Mouse (Mus musculus) neural tube, embryonic 11.5 days (tissue): ENCODE results near the gene Zdhhc13. TPM values are rescaled to one million over a fixed set of nuclear protein-coding genes. Genes with fewer than 3 reads are reported as not detected.

Experiments
- ATAC-seq: fragments of 200-750 bp; cut with Nextera tagmentation; 2 replicates; pipeline ENCODE4 v1.8.0; 2017; ENCODE audit warnings: moderate number of reproducible peaks, mild to moderate bottlenecking, moderate TSS enrichment, moderate library complexity; ENCODE audit not compliant: insufficient read depth, low FRiP score, low TSS enrichment
- DNase-seq: peaks from one replicate; pipeline ENCODE4 v3.0.0-alpha.2; 2015; ENCODE audit warnings: low spot score
- H3K27ac ChIP-seq: fragments of 300-500 bp; sonication (generic); 2 replicates; pipeline ENCODE4 v1.5.1; 2014; ENCODE audit warnings: low read depth, mild to moderate bottlenecking, low read length
- H3K27me3 ChIP-seq: fragments of 300-500 bp; sonication (generic); 2 replicates; pipeline ENCODE4 v1.6.1; 2014; ENCODE audit warnings: mild to moderate bottlenecking, low read length, mixed read lengths; ENCODE audit not compliant: control insufficient read depth, insufficient read depth
- H3K36me3 ChIP-seq: fragments of 300-500 bp; sonication (generic); 2 replicates; pipeline ENCODE4 v1.6.1; 2014; ENCODE audit warnings: mild to moderate bottlenecking, low read length, moderate library complexity, mixed read lengths; ENCODE audit not compliant: control insufficient read depth, insufficient read depth
- H3K4me1 ChIP-seq: fragments of 300-500 bp; sonication (generic); 2 replicates; pipeline ENCODE4 v1.6.1; 2014; ENCODE audit warnings: low read length, mixed read lengths; ENCODE audit not compliant: control insufficient read depth, insufficient read depth
- H3K4me2 ChIP-seq: fragments of 300-500 bp; sonication (generic); 2 replicates; pipeline ENCODE4 v1.6.1; 2014; ENCODE audit warnings: low read depth, mild to moderate bottlenecking, moderate library complexity
- H3K4me3 ChIP-seq: fragments of 300-500 bp; sonication (generic); 2 replicates; pipeline ENCODE4 v1.5.1; 2014; ENCODE audit warnings: low read depth, low read length
- H3K9ac ChIP-seq: fragments of 300-500 bp; sonication (generic); 2 replicates; pipeline ENCODE4 v1.6.1; 2014; ENCODE audit warnings: mild to moderate bottlenecking, low read length
- H3K9me3 ChIP-seq: fragments of 300-500 bp; sonication (generic); 2 replicates; pipeline ENCODE4 v1.6.1; 2016; ENCODE audit warnings: low read length; ENCODE audit not compliant: control insufficient read depth
- WGBS: fragments of 180-500 bp; shearing (Covaris S2); extraction: QIAGEN DNeasy Blood & Tissue Kit; methylation state at CpG from one replicate; pipeline ENCODE4 v1.1.7; 2014; 5-methylcytosine and 5-hydroxymethylcytosine counted together
- polyA plus RNA-seq: library from polyadenylated mRNA; unstranded; fragments of >200 nt; fragmentation: Nextera tagmentation; extraction: Ambion mirVana; gene quantifications from 2 replicates; pipeline ENCODE4 v1.2.1, GENCODE M21; 2014

Zdhhc13 gene
- polyA plus RNA-seq, 1 experiment from 2014 or later, result 39.0 TPM

DNA sequence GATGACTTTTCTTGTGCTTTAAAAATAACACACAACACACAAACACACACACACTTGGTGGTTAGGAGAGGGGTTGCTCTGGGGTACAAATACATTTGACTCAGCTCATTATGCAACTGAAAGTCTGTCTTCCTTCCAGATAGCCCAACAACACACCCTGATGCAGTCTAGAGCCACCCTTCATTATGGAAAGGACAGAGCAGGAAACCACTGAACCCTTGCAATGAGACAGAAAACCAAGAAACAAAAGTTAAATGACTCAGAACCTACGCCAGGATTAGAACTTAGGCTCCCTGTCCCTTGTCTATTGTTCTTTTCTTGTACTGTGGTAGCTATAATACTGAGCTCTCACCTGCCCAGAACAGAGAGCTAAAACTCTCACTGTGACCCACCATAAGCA lies 28.0 kb upstream of the Zdhhc13 start:
- Histone ChIP-seq H3K36me3 (no peaks in the 10 kb centered on the region), H3K27ac (no peak overlapping the region), H3K9me3 (no peaks in the 10 kb centered on the region), H3K9ac (no peak overlapping the region), H3K4me3 (no peak overlapping the region), H3K27me3 (no peaks in the 10 kb centered on the region), H3K4me1 (no peaks in the 10 kb centered on the region), H3K4me2 (no peak overlapping the region)
- WGBS, result 81% methylated on average over 1 of the region's 1 CpGs
- DNase-seq, result no peak
- no peak for ATAC-seq

- Histone ChIP-seq H3K9ac (no peak overlapping the region), H3K9me3 (no peaks in the 10 kb centered on the region), H3K27me3 (no peaks in the 10 kb centered on the region), H3K4me1 (no peaks in the 10 kb centered on the region), H3K27ac (no peak overlapping the region), H3K36me3 (no peaks in the 10 kb centered on the region), H3K4me2 (no peak overlapping the region), H3K4me3 (no peak overlapping the region)
- ATAC-seq (no peak), DNase-seq (no peak)
- 58% methylated on average over 1 of the region's 1 CpGs for whole genome bisulfite sequencing
Observed at GRCm38 (mm10) chr7:48762289-48762688, 26.5 kb upstream of the Zdhhc13 start.

GRCm38 (mm10) chr7:48762721-48763120 lies 26.1 kb upstream of the Zdhhc13 start:
- Histone ChIP-seq H3K9ac (no peak overlapping the region), H3K27ac (no peak overlapping the region), H3K27me3 (no peaks in the 10 kb centered on the region), H3K9me3 (no peaks in the 10 kb centered on the region), H3K4me3 (no peak overlapping the region), H3K36me3 (no peaks in the 10 kb centered on the region), H3K4me2 (no peak overlapping the region), H3K4me1 (no peaks in the 10 kb centered on the region)
- ATAC-seq, result no peak
- 79% methylated on average over 3 of the region's 3 CpGs for WGBS
- no peak for DNase-seq

DNA sequence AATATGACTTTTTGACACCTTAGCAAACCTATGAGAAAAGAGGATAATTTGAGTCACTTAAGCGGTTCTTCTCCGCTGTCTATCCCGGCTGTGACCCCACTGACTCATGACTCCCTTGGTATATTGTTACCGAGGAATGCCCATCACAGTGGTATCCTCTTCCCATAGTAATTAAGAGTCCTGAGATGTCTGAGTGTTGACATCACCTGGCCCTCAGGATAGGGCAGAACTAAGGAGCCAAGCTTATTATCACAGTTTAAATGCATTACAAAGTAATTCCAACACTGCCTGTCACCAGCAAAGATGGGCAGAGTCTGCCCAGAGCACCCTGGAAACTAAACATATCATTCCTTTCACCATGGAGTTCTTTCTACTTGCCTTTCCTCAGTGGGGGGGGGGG lies 22.8 kb upstream of the Zdhhc13 start:
- ATAC-seq (no peak), DNase-seq (no peak)
- no peaks in the 10 kb centered on the region for H3K9me3 ChIP-seq
- H3K27ac ChIP-seq, result no peak overlapping the region
- H3K27me3 ChIP-seq, result no peaks in the 10 kb centered on the region
- H3K4me1 ChIP-seq, result no peaks in the 10 kb centered on the region
- no peaks in the 10 kb centered on the region for H3K36me3 ChIP-seq
- no peak overlapping the region for H3K4me2 ChIP-seq
- H3K4me3 ChIP-seq, result no peak overlapping the region
- H3K9ac ChIP-seq, result no peak overlapping the region
- 92% methylated on average over 4 of the region's 4 CpGs for WGBS

DNA sequence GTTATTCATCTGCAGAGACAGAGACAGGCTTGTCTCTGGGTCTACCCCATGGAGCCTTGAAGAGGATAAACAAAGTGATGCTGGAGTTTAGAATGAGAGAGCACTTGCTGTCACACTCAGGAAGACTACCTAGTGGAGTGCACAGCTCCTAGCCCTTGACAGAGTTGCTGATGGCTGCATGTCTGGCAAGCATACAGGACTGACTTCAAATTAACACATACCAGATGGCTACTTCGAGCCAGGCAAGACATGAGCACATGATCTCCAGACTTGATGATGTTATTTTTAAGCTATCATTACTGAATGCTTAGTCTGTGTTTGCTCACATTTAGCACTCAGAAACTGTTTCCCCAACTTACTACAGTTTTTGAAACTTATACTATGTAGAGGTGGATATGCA lies 19.1 kb upstream of the Zdhhc13 start:
- Histone ChIP-seq H3K9me3 (no peaks in the 10 kb centered on the region), H3K4me3 (no peak overlapping the region), H3K4me2 (no peak overlapping the region), H3K9ac (no peak overlapping the region), H3K4me1 (no peaks in the 10 kb centered on the region), H3K27me3 (no peaks in the 10 kb centered on the region), H3K27ac (no peak overlapping the region), H3K36me3 (no peaks in the 10 kb centered on the region)
- ATAC-seq, result no peak
- no peak for DNase-seq
- WGBS, result 82% methylated on average over 1 of the region's 1 CpGs

DNA sequence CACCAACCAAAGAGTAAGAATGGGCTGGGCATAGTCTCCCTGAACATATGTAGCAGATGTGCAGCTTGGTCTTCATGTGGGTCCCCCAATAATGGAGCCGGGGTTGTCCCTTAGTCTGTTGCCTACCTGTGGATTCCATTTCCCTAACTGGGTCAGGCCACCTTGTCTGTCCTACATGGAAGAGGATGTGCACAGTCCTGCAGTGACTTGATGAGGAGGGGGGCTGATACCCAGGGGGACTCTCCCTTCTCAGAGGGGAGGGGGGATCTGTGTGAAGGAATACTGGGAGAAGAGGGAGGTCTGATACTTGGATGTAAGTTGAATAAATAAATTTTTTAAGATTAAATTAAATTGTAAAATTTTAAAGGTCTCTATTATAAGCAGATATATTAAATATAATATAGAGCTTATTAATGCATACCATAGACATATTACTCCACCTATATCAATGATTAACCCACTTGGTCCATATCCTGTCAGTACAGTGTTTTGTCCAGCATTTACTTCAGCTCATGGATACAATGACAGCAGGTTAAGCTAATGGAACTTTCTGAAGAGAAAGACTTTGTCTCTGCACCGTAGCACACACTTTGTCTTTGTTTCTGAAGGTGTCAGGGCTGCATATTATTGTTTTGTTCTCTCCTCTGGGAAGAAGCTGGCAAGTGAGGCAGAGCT lies 16.6 kb upstream of the Zdhhc13 start:
- no peak overlapping the region for H3K9ac ChIP-seq
- no peaks in the 10 kb centered on the region for H3K9me3 ChIP-seq
- H3K4me1 ChIP-seq, result no peaks in the 10 kb centered on the region
- H3K4me2 ChIP-seq, result no peak overlapping the region
- DNase-seq (no peak), ATAC-seq (no peak)
- WGBS, result 79% methylated on average over 2 of the region's 2 CpGs
- H3K27me3 ChIP-seq, result no peaks in the 10 kb centered on the region
- no peak overlapping the region for H3K4me3 ChIP-seq
- H3K36me3 ChIP-seq, result no peaks in the 10 kb centered on the region
- no peak overlapping the region for H3K27ac ChIP-seq

DNA sequence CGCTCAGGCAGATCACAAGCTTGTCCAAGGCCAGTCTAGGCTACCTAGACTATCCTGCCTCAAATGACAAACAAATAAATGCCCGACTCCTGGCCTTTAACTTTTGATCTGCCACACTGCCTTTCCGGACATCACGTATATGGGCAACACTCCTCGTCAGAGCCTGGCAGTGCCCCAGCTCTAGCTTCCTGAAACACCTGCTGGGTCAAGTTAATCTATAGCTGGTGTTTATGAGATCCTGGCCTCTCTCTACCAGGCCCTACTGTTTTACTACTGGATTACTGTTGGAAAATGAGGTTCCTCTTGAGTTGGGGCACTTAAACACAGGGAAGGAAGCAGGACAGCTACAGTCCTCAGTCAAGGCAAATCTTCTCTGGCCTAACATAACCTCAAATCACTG lies 15.5 kb upstream of the Zdhhc13 start:
- H3K4me3 ChIP-seq, result no peak overlapping the region
- 81% methylated on average over 5 of the region's 5 CpGs for WGBS
- no peak overlapping the region for H3K9ac ChIP-seq
- DNase-seq (no peak), ATAC-seq (no peak)
- no peaks in the 10 kb centered on the region for H3K9me3 ChIP-seq
- no peaks in the 10 kb centered on the region for H3K27me3 ChIP-seq
- no peak overlapping the region for H3K27ac ChIP-seq
- no peaks in the 10 kb centered on the region for H3K4me1 ChIP-seq
- H3K36me3 ChIP-seq, result no peaks in the 10 kb centered on the region
- H3K4me2 ChIP-seq, result no peak overlapping the region

DNA sequence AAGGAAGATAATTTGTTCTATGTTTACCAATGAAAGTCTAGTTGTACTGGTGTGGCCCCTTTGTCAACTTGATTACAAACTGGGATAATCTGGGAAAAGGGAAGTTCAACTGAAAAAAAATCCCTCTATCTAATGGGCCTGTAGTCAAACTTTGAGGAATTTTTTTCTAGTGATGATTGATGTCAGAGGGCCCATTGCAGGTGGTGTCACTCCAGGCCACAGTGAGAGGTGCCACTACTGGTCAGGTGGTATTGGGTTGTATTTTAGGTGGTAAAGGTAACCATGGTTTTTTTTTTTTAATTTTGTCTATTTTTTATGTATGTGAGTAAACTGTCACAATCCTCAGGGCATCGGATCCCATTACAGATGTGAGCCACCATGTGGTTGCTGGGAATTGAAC lies 14.2 kb upstream of the Zdhhc13 start:
- ATAC-seq (no peak), DNase-seq (no peak)
- Histone ChIP-seq H3K36me3 (no peaks in the 10 kb centered on the region), H3K9me3 (no peaks in the 10 kb centered on the region), H3K9ac (no peak overlapping the region), H3K4me1 (no peaks in the 10 kb centered on the region), H3K4me3 (no peak overlapping the region), H3K27me3 (no peaks in the 10 kb centered on the region), H3K4me2 (no peak overlapping the region), H3K27ac (no peak overlapping the region)
- WGBS, result 97% methylated on average over 1 of the region's 1 CpGs

DNA sequence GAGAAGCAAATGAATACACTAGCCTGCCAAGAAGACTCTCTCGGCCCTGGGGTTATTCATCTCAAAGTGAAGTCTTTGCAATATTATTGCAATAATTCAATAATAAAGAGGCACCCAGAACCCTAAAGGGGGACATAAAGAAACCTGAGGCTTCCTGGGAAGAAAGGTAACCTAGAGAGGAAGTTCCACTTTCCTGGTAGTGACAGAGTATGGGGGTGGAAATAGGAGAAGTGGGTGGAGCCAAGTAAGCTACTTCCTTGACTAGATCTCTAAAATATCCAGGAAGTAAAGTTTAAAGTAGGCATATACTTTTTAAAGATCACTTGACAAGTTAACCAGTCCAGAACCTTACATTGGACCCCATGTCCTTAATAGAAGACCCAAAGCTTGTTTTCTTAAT lies 13.4 kb upstream of the Zdhhc13 start:
- no peak for DNase-seq
- no peak for ATAC-seq
- Histone ChIP-seq H3K4me3 (no peak overlapping the region), H3K27ac (no peak overlapping the region), H3K27me3 (no peaks in the 10 kb centered on the region), H3K4me2 (no peak overlapping the region), H3K9me3 (no peaks in the 10 kb centered on the region), H3K4me1 (no peaks in the 10 kb centered on the region), H3K36me3 (no peaks in the 10 kb centered on the region), H3K9ac (no peak overlapping the region)
- 94% methylated on average over 1 of the region's 1 CpGs for WGBS
